Mouse (Mus musculus): Measurements from ENCODE around the gene Mdh1.

GRCm38 (mm10) chr11:21602497-21602896, 30.3 kb upstream of the Mdh1 start:
- TF ChIP-seq CTCF (IDR thresholded peaks at IDR 0.05; ENCODE audit: low read depth) (no peak), EP300 (IDR thresholded peaks at IDR 0.05; ENCODE audit: low read depth) (no peak)

Measured in liver, embryonic 14.5 days (tissue).